Mouse (Mus musculus): ENCODE results near the gene Yipf3.

Gene Yipf3

DNA sequence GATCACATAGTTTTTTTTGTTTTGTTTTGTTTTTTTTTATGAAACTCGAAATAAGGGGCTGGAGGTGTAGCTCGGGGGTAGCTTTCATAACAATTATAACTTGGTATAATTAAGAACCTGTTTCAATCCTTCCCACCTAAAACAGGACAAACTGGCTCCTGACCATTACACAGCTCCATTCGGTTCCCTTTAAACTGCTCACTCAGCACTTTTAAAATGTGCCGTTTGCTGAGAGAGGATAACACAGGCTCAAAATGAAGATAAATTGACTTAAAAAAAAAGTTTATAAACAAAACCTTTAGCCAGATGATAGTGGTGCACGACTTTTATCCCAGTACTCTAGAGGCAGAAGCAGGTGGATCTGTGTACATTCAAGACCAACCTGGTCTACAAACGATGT, 37.5 kb downstream of the Yipf3 start:
- no peak for DNase-seq

- DNase-seq, result no peak
Measured at GRCm38 (mm10) chr17:46287678-46288095, 39.8 kb downstream of the Yipf3 start.

GRCm38 (mm10) chr17:46296601-46297000, 48.7 kb downstream of the Yipf3 start:
- no peak for DNase-seq

DNA sequence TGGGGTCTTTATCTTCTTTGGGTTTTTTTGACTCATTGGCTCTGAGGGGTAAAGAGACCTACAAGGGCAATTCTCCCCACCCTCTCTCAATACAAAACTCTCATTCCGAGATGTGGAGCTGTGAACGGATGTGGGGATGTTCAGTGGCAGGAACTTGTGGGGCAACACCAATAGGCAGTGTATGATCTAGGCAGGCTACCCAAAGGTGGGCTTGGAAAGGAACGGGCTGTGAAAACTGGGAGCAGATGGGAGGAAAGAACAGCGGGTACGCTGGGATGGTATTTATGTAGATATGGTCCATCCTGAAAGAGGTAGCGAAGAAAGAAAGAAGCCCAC, 49.1 kb downstream of the Yipf3 start:
- DNase-seq, result no peak

DNA sequence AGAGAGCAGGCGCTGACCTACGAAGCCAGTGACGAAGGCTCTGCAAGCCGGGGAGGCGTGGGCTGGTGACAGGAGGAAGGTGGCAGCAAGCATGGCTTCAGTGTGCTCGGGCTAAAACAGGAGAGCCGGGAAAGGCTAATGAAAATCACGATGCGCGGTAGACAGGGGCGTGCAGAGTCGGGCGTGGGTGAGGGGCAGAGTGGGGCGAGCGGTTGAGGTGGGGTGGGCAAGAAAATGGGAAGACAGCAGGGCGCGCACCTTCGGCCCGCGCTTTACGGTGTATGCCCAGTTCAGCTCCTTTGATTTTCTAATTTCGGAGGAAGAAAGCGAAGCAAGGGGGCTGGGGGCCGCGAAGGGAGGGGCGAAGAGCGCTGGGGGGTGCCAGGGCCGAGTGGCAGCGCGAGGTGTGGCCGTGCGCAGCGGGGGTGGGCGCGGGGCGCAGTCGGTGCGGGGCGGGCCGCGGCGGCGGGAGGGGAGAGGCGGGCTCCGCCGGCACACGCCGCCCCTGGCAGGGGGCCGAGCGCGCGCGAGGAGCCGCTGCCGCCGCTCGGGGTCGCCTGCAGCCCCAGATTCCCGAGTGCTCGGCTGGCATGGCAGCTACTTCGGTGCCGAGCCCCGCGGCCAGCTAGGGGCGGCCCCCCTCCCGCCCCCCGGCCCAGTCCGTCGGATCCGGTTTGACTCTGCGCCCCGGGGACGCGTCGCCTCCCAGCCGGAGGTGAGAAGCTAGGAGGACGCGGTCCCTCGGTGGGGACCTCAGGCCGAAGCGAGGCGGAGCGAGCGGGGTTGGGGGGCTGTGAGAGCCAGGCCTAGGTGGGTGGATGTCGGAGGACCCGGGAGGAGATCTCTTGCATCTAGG, 49.7 kb downstream of the Yipf3 start, which contains the start of gene Dlk2:
Dlk2 (plus strand) TSS at position 58 of the 856 bp plus-strand sequence.
- DNase-seq, result no peak

DNA sequence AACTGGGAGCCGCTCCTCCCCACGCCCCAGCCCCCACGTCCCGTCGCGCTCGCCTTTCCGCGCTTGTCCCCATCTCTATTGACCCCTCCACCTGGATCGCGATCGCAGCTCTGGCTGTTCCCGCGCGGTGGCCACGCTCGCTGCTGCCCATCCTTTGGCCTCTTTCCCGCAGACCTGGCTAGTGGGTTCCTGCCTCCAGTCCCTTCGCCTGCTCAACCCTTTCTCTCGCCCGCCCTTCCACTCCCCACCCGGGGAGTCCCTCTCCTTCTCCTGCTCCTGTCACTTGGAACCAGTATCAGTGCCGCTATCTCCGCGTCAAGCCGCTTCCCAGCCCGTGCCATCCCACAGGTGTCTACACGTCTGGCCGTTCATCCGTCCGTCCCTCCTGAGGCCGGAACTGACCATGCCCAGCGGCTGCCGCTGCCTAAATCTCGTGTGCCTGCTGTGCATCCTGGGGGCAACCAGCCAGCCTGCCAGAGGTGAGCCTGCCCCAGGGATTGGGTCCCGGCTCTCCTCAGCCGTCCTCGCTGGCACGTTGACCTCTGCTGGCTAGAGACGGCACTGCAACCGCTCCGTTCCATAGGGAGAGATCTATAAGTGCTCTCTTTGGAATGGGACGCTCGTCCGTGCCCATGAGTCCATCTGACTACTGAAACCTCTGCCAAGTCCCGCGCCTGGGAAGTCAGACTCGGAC, 50.5 kb downstream of the Yipf3 start:
- DNase-seq, result peak; percentile 73

DNA sequence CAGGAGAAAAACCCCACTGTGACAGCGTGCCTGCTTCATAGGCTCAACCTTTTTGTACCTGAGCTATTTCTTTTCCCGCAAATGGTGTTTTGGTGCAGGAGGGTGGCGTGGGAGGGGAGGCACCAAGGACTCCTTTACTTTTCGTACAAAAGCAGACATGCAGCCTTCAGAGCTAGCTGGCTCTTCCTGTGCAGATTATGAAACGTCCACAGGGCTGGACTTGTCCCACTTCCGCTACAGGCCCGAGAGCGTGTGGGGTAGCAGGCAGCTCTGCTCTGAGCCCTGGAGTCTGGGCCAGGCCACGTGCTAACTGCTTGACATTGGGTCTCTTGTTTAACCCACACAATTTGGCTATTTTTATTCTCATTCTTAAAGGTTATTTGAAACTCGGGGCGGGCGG, 54.0 kb downstream of the Yipf3 start:
- DNase-seq, result no peak

Data from cerebellum, adult 11-12 months (tissue).